Mouse (Mus musculus) intestine, embryonic 14.5 days (tissue): Measurements from ENCODE around the gene Pheta2. TPM values are rescaled to one million over a fixed set of nuclear protein-coding genes. Genes with fewer than 3 reads are reported as not detected.

Experiments
- ATAC-seq: fragments of 200-750 bp; cut with Nextera tagmentation; replicated peaks from 2 replicates; pipeline ENCODE4 v1.8.0; 2017; ENCODE audit warnings: low read depth, moderate number of reproducible peaks, moderate TSS enrichment, moderate library complexity; ENCODE audit not compliant: low FRiP score, low TSS enrichment
- DNase-seq: peaks from one replicate; pipeline ENCODE4 v3.0.0-alpha.2; 2018; ENCODE audit warnings: low spot score
- H3K27ac ChIP-seq: fragments of 300-500 bp; sonication (generic); 2 replicates; pipeline ENCODE4 v1.5.1; 2014; ENCODE audit warnings: low read depth, mild to moderate bottlenecking, control low read depth
- H3K27me3 ChIP-seq: fragments of 300-500 bp; sonication (generic); replicated peaks from 2 replicates; pipeline ENCODE4 v1.6.1; 2014; ENCODE audit warnings: low read length, control low read depth; ENCODE audit not compliant: control insufficient read depth, insufficient read depth
- H3K36me3 ChIP-seq: fragments of 300-500 bp; sonication (generic); 2 replicates; pipeline ENCODE4 v1.6.1; 2014; ENCODE audit warnings: low read length, control low read depth; ENCODE audit not compliant: control insufficient read depth, insufficient read depth
- H3K4me1 ChIP-seq: fragments of 300-500 bp; sonication (generic); replicated peaks from 2 replicates; pipeline ENCODE4 v1.6.1; 2014; ENCODE audit warnings: low read length, control low read depth, mixed read lengths; ENCODE audit not compliant: control insufficient read depth, insufficient read depth
- H3K4me2 ChIP-seq: fragments of 300-500 bp; sonication (generic); 2 replicates; pipeline ENCODE4 v1.6.1; 2014; ENCODE audit warnings: low read length
- H3K4me3 ChIP-seq: fragments of 300-500 bp; sonication (generic); 2 replicates; pipeline ENCODE4 v1.5.1; 2014; ENCODE audit warnings: low read depth, low read length, control low read depth, mixed read lengths
- H3K9ac ChIP-seq: fragments of 300-500 bp; sonication (generic); 2 replicates; pipeline ENCODE4 v1.6.1; 2014; ENCODE audit warnings: mild to moderate bottlenecking, low read length
- H3K9me3 ChIP-seq: fragments of 300-500 bp; sonication (generic); 2 replicates; pipeline ENCODE4 v1.6.1; 2016; ENCODE audit warnings: low read length, control low read depth; ENCODE audit not compliant: control insufficient read depth
- WGBS: fragments of 180-500 bp; shearing (Covaris S2); extraction: QIAGEN DNeasy Blood & Tissue Kit; methylation state at CpG from one replicate; pipeline ENCODE4 v1.1.7; 2014; 5-methylcytosine and 5-hydroxymethylcytosine counted together
- polyA plus RNA-seq: library from polyadenylated mRNA; unstranded; fragments of >200 nt; fragmentation: Nextera tagmentation; extraction: Ambion mirVana; gene quantifications from 2 replicates; pipeline ENCODE4 v1.2.1, GENCODE M21; 2014

Gene Pheta2
- polyA plus RNA-seq, 1 experiment from 2014 or later = 9.9 TPM

DNA sequence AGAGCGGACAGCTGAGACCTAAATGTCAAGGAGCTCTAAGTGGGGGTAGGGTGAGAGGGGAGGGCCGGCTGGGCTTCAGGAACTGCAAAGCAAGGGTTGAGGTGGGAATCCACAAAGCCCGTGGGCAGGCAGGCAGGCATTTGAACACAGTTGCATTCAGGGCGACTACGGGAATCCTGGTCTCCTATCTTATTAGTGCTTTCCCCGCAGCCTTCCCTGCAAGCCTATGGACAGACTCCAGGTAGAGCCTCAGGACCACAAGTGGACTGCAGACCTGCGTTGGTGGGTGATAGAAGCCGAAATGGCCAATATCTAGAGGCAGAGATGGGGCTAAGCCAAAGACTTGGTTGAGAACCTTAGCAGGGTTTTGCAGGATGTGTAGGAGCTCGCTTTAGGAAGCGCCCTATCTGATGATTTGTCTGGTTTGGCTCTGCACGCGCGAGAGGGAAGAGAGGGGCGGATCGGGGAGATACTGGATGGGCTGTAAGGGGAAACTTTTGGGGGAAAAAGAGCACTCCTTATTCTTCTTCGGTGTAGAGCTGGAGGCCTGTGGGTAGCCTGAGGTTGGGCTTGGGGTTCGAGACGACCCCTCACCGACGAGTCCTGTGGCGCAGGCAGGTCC, 1.8 kb downstream of the Pheta2 start:
- Histone ChIP-seq H3K4me3 (peak overlapping the region; percentile 53), H3K9ac (peak overlapping the region; percentile 82), H3K27me3 (no peaks in the 10 kb centered on the region), H3K4me2 (peak overlapping the region; percentile 72), H3K4me1 (peaks cover 23% of the 10 kb centered on the region), H3K36me3 (peaks cover 16% of the 10 kb centered on the region), H3K27ac (peak overlapping the region; percentile 88), H3K9me3 (no peaks in the 10 kb centered on the region)
- 34% methylated on average over 21 of the region's 21 CpGs for WGBS
- peak; percentile 71 for DNase-seq
- ATAC-seq = no peak

DNA sequence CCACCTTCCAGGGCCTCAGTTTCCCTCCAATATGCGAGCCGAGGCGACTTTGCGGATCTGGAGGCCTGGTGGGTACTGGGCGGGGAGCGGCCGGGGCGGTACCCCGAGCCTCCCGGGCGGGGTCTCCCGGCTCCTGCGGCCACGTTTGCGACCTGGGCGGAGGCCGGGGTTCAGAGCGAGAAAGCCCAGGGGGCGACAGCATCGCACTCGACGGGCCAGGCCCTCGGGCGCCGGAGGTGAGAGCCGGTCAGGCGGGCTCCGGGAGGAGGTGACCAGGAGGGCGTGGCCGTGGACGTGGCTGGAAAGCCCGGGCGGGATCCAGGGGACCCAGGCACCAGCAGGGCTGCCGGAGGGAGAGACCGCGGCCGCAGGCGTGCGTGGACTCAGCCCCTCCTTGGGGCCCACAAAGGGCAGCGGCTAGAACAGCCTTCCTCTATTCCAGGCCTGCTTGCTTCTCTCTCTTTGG, 2.3 kb downstream of the Pheta2 start:
- peak overlapping the region; percentile 82 for H3K9ac ChIP-seq
- H3K36me3 ChIP-seq = peaks cover 11% of the 10 kb centered on the region; the same call in 1 of the 2 replicates
- ATAC-seq (no peak), DNase-seq (peak; percentile 83)
- peak overlapping the region; percentile 88 for H3K27ac ChIP-seq
- peaks cover 23% of the 10 kb centered on the region for H3K4me1 ChIP-seq
- WGBS = 2% methylated on average over 35 of the region's 40 CpGs
- H3K4me2 ChIP-seq = peak overlapping the region; percentile 72
- H3K9me3 ChIP-seq = no peaks in the 10 kb centered on the region
- H3K4me3 ChIP-seq = peak overlapping the region; percentile 53
- H3K27me3 ChIP-seq = no peaks in the 10 kb centered on the region

DNA sequence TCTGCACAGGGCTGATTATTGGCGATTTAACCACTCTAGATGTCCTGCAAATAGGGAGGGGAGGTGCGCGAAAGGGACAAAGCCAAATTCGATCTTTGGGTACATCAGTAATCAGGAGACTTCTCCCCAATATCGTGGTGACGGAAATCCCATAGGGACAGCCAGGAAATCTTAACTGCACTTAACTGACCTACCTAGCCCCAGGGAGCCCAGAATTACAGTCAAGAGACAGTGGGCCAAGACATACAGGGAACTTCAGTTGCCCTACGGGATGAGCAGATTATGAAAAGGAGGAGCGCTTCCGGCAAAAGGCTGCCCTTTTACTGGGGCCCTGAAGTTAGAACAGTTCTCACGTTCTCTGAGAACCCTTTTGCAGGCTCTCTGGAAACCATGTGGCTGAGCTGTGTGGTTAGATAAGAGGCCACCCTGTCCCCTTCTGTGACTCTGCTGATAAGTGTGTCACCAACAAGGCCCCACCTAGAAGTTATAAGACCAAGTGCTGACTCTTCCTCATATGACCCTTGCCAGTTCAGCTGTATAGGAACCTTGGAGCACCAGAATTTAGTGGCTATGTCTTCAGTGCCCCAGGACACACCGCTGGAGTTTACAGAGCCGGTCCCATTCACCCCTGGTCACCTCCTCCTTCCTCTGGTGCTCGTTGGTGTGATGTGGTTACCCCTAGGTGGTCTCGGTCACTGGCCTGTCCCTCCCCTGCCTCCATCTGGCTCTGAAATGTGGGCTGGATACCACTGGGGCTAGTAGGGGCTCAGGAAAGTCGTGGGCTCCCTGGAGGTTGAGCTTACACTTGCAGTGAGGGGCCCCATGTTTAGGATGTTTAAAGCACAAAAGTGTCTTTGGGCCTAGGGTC, 3.2 kb downstream of the Pheta2 start:
- Histone ChIP-seq H3K9me3 (no peaks in the 10 kb centered on the region), H3K9ac (peak overlapping the region; percentile 82), H3K4me3 (peak overlapping the region; percentile 53), H3K36me3 (peaks cover 3% of the 10 kb centered on the region; the same call in 1 of the 2 replicates), H3K4me2 (peak overlapping the region; percentile 72), H3K27me3 (no peaks in the 10 kb centered on the region), H3K27ac (peak overlapping the region; percentile 88), H3K4me1 (peaks cover 27% of the 10 kb centered on the region)
- no peak for ATAC-seq
- 57% methylated on average over 15 of the region's 15 CpGs for WGBS
- DNase-seq = peak; percentile 63

DNA sequence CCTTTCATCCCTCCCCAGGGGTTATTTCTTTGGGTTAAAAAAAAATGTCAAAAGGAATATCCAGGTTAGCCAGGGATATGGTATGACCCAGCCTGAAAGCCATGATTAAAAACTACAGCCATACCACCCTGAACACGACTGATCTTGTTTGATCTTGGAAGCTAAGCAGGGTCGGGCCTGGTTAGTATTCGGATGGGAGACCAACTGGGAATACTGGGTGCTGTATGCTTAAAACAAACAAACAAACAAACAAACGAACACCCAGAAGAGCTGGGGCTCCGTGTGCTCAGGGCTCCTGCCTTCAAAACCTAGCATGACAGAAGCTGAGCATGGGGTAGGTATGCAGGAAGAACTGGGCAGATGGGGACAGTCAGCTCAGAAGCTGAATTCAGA, 3.8 kb downstream of the Pheta2 start:
- Histone ChIP-seq H3K4me2 (peak overlapping the region; percentile 72; the same call in 1 of the 2 replicates), H3K27ac (peak overlapping the region; percentile 88; the same call in 1 of the 2 replicates), H3K4me1 (peaks cover 30% of the 10 kb centered on the region), H3K27me3 (no peaks in the 10 kb centered on the region), H3K36me3 (peaks cover 3% of the 10 kb centered on the region; the same call in 1 of the 2 replicates), H3K4me3 (no peak overlapping the region), H3K9me3 (no peaks in the 10 kb centered on the region), H3K9ac (no peak overlapping the region)
- DNase-seq = no peak
- no peak for ATAC-seq
- WGBS = 78% methylated on average over 5 of the region's 5 CpGs

DNA sequence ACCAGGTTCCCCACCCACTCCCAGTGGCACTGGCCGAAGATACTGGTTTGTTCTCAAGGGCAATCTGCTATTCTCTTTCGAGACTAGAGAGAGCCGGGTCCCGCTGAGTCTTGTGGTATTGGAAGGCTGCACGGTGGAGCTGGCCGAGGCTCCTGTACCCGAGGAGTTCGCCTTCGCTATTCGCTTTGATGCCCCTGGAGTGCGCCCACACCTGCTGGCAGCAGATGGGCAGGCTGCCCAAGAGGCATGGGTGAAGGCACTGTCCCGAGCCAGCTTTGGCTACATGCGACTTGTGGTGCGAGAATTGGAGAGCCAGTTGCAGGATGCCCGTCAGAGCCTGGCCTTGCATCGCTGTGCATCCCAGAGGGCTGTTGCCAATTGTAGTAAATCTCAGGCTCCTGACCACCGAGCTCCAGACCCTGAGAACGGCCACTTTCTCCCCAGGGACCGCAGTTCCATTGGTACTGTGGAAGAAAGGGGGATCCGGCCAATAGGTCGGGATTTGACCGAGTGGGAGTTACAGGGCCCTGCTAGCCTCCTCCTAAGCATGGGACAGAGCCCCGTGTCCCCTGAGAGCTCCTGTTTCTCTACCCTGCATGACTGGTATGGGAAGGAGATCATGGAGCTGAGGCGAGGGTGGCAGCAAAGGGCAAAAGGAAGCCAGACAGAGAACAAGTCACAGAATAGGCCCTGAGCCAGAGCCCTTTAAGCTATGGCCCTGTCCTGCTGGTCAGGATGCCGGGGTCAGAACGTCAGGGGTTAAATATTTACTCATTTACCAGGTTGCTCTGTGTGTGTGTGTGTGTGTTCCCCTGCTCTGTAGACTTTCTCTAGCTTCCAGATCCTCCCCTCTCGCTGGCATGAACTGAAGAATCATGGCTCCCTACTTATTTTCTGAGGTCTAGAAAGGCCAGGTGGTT, 4.9 kb downstream of the Pheta2 start:
- WGBS = 89% methylated on average over 27 of the region's 27 CpGs
- H3K27ac ChIP-seq = no peak overlapping the region
- H3K4me1 ChIP-seq = peaks cover 28% of the 10 kb centered on the region
- no peaks in the 10 kb centered on the region for H3K9me3 ChIP-seq
- H3K4me3 ChIP-seq = no peak overlapping the region
- DNase-seq (no peak), ATAC-seq (no peak)
- H3K9ac ChIP-seq = no peak overlapping the region
- no peak overlapping the region for H3K4me2 ChIP-seq
- no peaks in the 10 kb centered on the region for H3K27me3 ChIP-seq
- H3K36me3 ChIP-seq = peaks cover 14% of the 10 kb centered on the region

DNA sequence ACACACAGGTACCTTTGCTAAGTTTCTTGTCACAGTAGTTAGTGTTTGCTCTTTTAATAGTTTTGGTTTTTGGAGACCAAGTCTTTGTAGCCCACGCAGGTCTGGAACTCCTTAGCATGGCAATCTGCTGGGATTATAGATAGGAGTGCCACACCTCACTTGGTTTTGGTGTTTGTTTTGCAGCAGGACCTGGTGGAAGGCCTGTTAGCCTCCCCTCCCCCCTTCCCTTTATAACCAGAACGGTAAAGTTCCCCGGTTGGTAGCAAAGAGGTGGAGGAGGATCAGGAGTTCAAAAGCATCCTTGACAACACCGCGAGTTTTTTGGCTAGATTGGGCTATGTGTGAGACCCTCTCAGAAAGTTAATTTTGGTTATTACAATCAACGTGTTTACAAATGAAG, 6.2 kb downstream of the Pheta2 start:
- peaks cover 26% of the 10 kb centered on the region for H3K4me1 ChIP-seq
- H3K4me3 ChIP-seq = no peak overlapping the region
- no peak overlapping the region for H3K27ac ChIP-seq
- H3K4me2 ChIP-seq = no peak overlapping the region
- ATAC-seq = no peak
- 86% methylated on average over 6 of the region's 6 CpGs for WGBS
- peaks cover 27% of the 10 kb centered on the region for H3K36me3 ChIP-seq
- no peak for DNase-seq
- no peaks in the 10 kb centered on the region for H3K27me3 ChIP-seq
- H3K9me3 ChIP-seq = no peaks in the 10 kb centered on the region
- no peak overlapping the region for H3K9ac ChIP-seq

DNA sequence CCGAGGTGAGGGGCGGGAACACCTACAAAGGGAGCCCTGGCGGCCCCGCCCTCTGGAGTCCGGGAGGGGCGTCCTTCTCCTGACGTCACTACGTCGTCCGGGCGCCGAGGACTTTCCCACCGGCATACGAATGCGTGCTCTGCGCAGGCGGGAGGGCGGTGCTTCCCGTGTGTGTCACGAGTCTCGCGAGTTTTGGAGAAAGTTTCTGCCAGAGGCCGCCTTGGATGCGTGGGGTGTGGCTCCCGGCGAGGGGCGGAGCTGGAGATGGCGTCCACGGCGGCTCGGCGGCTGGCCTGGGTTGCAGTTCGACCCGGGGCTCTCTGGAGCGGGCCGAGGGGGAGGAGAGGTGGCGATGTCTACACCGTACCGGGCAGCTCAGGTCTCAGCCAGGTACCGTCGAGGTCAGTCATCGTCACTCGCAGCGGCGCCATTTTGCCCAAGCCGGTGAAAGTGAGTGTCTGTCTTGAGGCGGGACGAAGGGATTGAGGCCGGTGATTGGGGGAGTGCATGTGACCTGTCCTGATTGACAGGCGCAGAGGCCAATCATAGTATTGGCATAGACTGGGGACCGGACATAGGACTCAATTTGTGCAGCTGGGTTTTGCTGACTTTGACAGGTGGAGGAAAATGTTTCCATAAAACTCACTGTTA, 7.2 kb downstream of the Pheta2 start:
- H3K4me1 ChIP-seq = peaks cover 22% of the 10 kb centered on the region
- H3K27ac ChIP-seq = peak overlapping the region; percentile 82
- peak; percentile 99 for DNase-seq
- WGBS = 0% methylated on average over 51 of the region's 51 CpGs
- peak overlapping the region; percentile 55 for H3K4me2 ChIP-seq
- H3K36me3 ChIP-seq = peaks cover 37% of the 10 kb centered on the region
- peak; percentile 97 for ATAC-seq
- H3K9ac ChIP-seq = peak overlapping the region; percentile 66
- H3K9me3 ChIP-seq = no peaks in the 10 kb centered on the region
- H3K4me3 ChIP-seq = peak overlapping the region; percentile 61
- no peaks in the 10 kb centered on the region for H3K27me3 ChIP-seq
